Mouse (Mus musculus): ENCODE data around the gene Gm9970.

Gene Gm9970

GRCm38 (mm10) chr5:31195671-31196070 is 45.4 kb downstream of the Gm9970 start:
- DNase-seq (ENCODE audit: low spot score in 2 of 2), result no peak

DNA sequence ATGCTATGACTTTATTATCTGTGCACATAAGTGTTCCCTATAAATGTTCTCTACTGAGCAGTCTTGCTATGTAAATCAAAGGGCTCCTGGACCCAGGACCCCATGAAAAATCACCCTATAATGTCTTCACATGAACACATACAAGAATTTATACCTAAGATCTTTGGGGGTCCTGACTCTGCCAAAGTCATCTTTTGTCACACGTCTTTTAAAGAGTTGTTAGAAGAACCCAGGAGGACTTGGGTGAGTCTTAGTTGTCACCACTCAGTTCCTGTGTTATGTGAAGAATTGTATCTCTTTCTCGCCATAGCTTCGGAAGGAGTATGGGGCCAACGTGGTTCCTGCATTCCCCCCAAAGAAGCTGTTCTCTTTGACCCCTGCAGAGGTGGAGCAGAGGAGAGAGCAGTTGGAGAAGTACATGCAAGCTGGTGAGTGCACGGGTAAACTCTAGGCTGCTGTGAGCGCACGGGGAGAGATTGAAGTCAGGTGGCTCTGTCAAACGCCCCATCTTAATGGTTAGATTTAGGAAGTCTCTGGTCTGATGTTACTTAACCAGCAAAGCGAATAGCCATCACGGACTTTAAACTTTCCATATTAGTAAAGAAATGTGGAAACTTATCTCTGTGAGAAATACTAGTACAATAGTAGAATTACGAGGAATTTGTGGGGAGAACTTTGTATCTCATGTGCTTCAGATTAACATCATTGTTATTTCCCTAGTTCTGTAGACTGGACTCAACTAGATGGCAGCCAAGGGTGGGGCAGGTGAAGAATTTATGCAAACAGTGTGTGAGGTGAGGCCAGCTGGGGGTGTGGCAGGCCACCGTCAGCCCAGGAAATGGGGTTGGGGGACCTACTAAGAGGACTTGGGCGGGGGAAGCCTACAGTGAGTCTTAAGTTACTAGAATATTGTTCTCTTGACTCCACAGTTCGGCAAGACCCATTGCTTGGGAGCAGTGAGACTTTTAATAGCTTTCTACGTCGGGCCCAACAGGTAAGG is 46.2 kb downstream of the Gm9970 start:
- DNase-seq (ENCODE audit: low spot score in 2 of 2), result no peak

GRCm38 (mm10) chr5:31193631-31194281 is 47.3 kb downstream of the Gm9970 start:
- no peak for DNase-seq (ENCODE audit: low spot score in 2 of 2)

DNA sequence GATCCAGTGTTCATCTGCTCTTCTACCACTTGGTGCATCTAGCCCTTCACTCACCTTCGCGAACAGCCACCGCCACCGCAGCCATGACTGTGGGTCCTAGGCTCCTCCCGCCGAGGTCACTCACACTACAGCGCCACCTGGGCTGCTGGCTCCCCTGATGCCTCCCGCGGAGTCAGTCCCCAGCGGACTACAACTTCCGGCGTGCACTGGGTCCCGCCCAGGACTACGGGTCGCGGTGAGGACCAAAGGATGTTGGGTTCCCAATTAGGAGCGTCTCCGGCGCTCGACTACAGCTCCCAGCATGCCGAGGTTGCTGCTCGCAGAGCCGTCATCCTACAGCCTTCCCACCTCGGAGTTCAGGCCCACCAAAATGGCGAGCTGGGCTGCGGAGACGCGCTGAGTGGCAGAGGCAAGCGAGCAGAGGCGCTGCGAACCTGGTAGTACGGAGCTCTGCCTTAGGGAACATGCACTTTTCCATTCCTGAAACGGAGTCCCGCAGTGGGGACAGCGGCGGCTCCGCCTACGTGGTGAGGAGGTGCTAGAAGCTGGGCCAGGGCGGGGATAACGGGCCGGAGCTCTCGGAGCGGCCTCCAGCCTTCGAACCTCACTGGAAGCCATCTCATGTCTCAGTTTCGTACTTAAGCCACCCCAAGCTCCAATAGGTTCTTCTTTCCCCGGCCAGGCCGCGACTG is 47.9 kb downstream of the Gm9970 start, which contains the start of the genes Snx17 and Eif2b4:
Snx17 (plus strand) TSS at position 289 of the 692 bp plus-strand sequence.
Eif2b4 (minus strand) TSS at position 492 of the 692 bp plus-strand sequence.
- DNase-seq (ENCODE audit: low spot score in 2 of 2), result peak; percentile 99

- DNase-seq (ENCODE audit: low spot score in 2 of 2), result no peak
Measured at GRCm38 (mm10) chr5:31192045-31192938, 48.7 kb downstream of the Gm9970 start.
